Mouse (Mus musculus): Measurements from ENCODE around the gene Cttnbp2nl. TPM values are rescaled to one million over a fixed set of nuclear protein-coding genes. Genes with fewer than 3 reads are reported as not detected.
A peak's percentile ranks its signal among the peaks of the same experiment; 100 is the strongest.

Cttnbp2nl gene
- polyA plus RNA-seq, 1 experiment: 2.8 TPM

- H3K27ac ChIP-seq (ENCODE audit: control insufficient read depth, insufficient read depth, low read length): no peak within 1 kb of the TSS
These were observed 91.6 kb downstream of the Cttnbp2nl start, which contains the start of gene Wnt2b for GRCm38 (mm10) chr3:104961066-104962059. Gene Wnt2b (minus strand): TSS chr3:104961921.

GRCm38 (mm10) chr3:104960026-104961000 is 92.6 kb downstream of the Cttnbp2nl start:
- WGBS: 28% methylated on average over 19 of the region's 19 CpGs
- H3K36me3 ChIP-seq (ENCODE audit: control insufficient read depth, insufficient read depth, low read length): no peaks in the 10 kb centered on the region
- no peak overlapping the region for H3K4me3 ChIP-seq (ENCODE audit: control insufficient read depth, insufficient read depth, low read length)
- peaks cover 26% of the 10 kb centered on the region for H3K4me1 ChIP-seq (replicated peaks; ENCODE audit: control insufficient read depth, insufficient read depth, low read length)
- peaks cover 15% of the 10 kb centered on the region for H3K27me3 ChIP-seq (ENCODE audit: control insufficient read depth, insufficient read depth, low read length)
- TF ChIP-seq POLR2A (IDR thresholded peaks at IDR 0.05; ENCODE audit: control insufficient read depth, extremely low read depth, insufficient read depth, low read length, poor library complexity) (no peak), CTCF (IDR thresholded peaks at IDR 0.05; ENCODE audit: borderline replicate concordance, control insufficient read depth, extremely low read depth, insufficient read depth, low read length, poor library complexity) (no peak)
- H3K27ac ChIP-seq (ENCODE audit: control insufficient read depth, insufficient read depth, low read length): no peak overlapping the region
- no peak for DNase-seq

More at GRCm38 (mm10) chr3:104961066-104962059, 91.6 kb downstream of the Cttnbp2nl start, which contains the start of gene Wnt2b:
- no peak for DNase-seq
- H3K4me3 ChIP-seq (ENCODE audit: control insufficient read depth, insufficient read depth, low read length): peak within 1 kb of the TSS; percentile 39
- H3K27me3 ChIP-seq (ENCODE audit: control insufficient read depth, insufficient read depth, low read length): peaks cover 15% of the 10 kb centered on the region
- H3K4me1 ChIP-seq (replicated peaks; ENCODE audit: control insufficient read depth, insufficient read depth, low read length): peaks cover 26% of the 10 kb centered on the region
- 3% methylated on average over 86 of the region's 87 CpGs for WGBS
- TF ChIP-seq POLR2A (IDR thresholded peaks at IDR 0.05; ENCODE audit: control insufficient read depth, extremely low read depth, insufficient read depth, low read length, poor library complexity) (no peak), CTCF (IDR thresholded peaks at IDR 0.05; ENCODE audit: borderline replicate concordance, control insufficient read depth, extremely low read depth, insufficient read depth, low read length, poor library complexity) (no peak)
- no peaks in the 10 kb centered on the region for H3K36me3 ChIP-seq (ENCODE audit: control insufficient read depth, insufficient read depth, low read length)

- H3K27me3 ChIP-seq (ENCODE audit: control insufficient read depth, insufficient read depth, low read length): peaks cover 8% of the 10 kb centered on the region
- DNase-seq: no peak
- H3K4me3 ChIP-seq (ENCODE audit: control insufficient read depth, insufficient read depth, low read length): no peak overlapping the region
- peaks cover 2% of the 10 kb centered on the region; the same call in 1 of the 2 replicates for H3K4me1 ChIP-seq (replicated peaks; ENCODE audit: control insufficient read depth, insufficient read depth, low read length)
- no peak overlapping the region for H3K27ac ChIP-seq (ENCODE audit: control insufficient read depth, insufficient read depth, low read length)
- no peaks in the 10 kb centered on the region for H3K36me3 ChIP-seq (ENCODE audit: control insufficient read depth, insufficient read depth, low read length)
- TF ChIP-seq CTCF (IDR thresholded peaks at IDR 0.05; ENCODE audit: borderline replicate concordance, control insufficient read depth, extremely low read depth, insufficient read depth, low read length, poor library complexity) (no peak), POLR2A (IDR thresholded peaks at IDR 0.05; ENCODE audit: control insufficient read depth, extremely low read depth, insufficient read depth, low read length, poor library complexity) (no peak)
- 93% methylated on average over 6 of the region's 6 CpGs for WGBS
These were observed 96.8 kb downstream of the Cttnbp2nl start for GRCm38 (mm10) chr3:104956131-104956581.

- WGBS: 99% methylated on average over 15 of the region's 15 CpGs
- H3K36me3 ChIP-seq (ENCODE audit: control insufficient read depth, insufficient read depth, low read length): no peaks in the 10 kb centered on the region
These were observed 98.4 kb downstream of the Cttnbp2nl start for GRCm38 (mm10) chr3:104954551-104954950.

GRCm38 (mm10) chr3:104954137-104954536 is 98.8 kb downstream of the Cttnbp2nl start:
- Histone ChIP-seq H3K4me3 (ENCODE audit: control insufficient read depth, insufficient read depth, low read length) (no peak overlapping the region), H3K27me3 (ENCODE audit: control insufficient read depth, insufficient read depth, low read length) (no peaks in the 10 kb centered on the region), H3K36me3 (ENCODE audit: control insufficient read depth, insufficient read depth, low read length) (no peaks in the 10 kb centered on the region), H3K4me1 (replicated peaks; ENCODE audit: control insufficient read depth, insufficient read depth, low read length) (no peaks in the 10 kb centered on the region), H3K27ac (ENCODE audit: control insufficient read depth, insufficient read depth, low read length) (no peak overlapping the region)
- no peak for TF ChIP-seq CTCF (IDR thresholded peaks at IDR 0.05; ENCODE audit: borderline replicate concordance, control insufficient read depth, extremely low read depth, insufficient read depth, low read length, poor library complexity)
- TF ChIP-seq POLR2A (IDR thresholded peaks at IDR 0.05; ENCODE audit: control insufficient read depth, extremely low read depth, insufficient read depth, low read length, poor library complexity): no peak
- WGBS: 94% methylated on average over 3 of the region's 3 CpGs
- no peak for DNase-seq

More at GRCm38 (mm10) chr3:104954551-104954950, 98.4 kb downstream of the Cttnbp2nl start:
- Histone ChIP-seq H3K4me1 (replicated peaks; ENCODE audit: control insufficient read depth, insufficient read depth, low read length) (no peaks in the 10 kb centered on the region), H3K27me3 (ENCODE audit: control insufficient read depth, insufficient read depth, low read length) (no peaks in the 10 kb centered on the region), H3K27ac (ENCODE audit: control insufficient read depth, insufficient read depth, low read length) (no peak overlapping the region), H3K4me3 (ENCODE audit: control insufficient read depth, insufficient read depth, low read length) (no peak overlapping the region)
- DNase-seq: no peak
- TF ChIP-seq POLR2A (IDR thresholded peaks at IDR 0.05; ENCODE audit: control insufficient read depth, extremely low read depth, insufficient read depth, low read length, poor library complexity): no peak
- no peak for TF ChIP-seq CTCF (IDR thresholded peaks at IDR 0.05; ENCODE audit: borderline replicate concordance, control insufficient read depth, extremely low read depth, insufficient read depth, low read length, poor library complexity)
